Mouse (Mus musculus) right cerebral cortex, postnatal 25 days (tissue): ENCODE measurements at regions not wholly inside any gene's neighbourhood (a gene's known extent, or its start where the extent isn't known, plus 50 kb on each side); places are given as distances from the start of the nearest gene placed in this dataset.

ENCODE experiments used
- DNase-seq: peaks from one replicate; pipeline ENCODE4 v3.0.0; 2022

- no peak for DNase-seq
These were observed 526.9 kb downstream of the Zpld1 start for GRCm38 (mm10) chr16:54770871-54771270.

GRCm38 (mm10) chr16:54744188-54744587 is 553.6 kb downstream of the Zpld1 start:
- DNase-seq = no peak

- DNase-seq = no peak
These were observed 564.3 kb downstream of the Zpld1 start for GRCm38 (mm10) chr16:54733516-54733915.

- no peak for DNase-seq
These were observed 589.9 kb downstream of the Zpld1 start for GRCm38 (mm10) chr16:54707880-54708279.

GRCm38 (mm10) chr16:54682815-54683214 is 615.0 kb downstream of the Zpld1 start:
- no peak for DNase-seq

GRCm38 (mm10) chr16:54648728-54649525 is 648.9 kb downstream of the Zpld1 start:
- DNase-seq = no peak

- no peak for DNase-seq
These were observed 650.0 kb downstream of the Zpld1 start for GRCm38 (mm10) chr16:54647821-54648220.

- no peak for DNase-seq
These were observed 651.5 kb downstream of the Zpld1 start for GRCm38 (mm10) chr16:54646252-54646651.

GRCm38 (mm10) chr16:54629183-54629582 is 668.6 kb downstream of the Zpld1 start:
- DNase-seq = no peak

- peak; percentile 16 for DNase-seq
These were observed 705.1 kb downstream of the Zpld1 start for GRCm38 (mm10) chr16:54592643-54593042.
